Mouse (Mus musculus): ENCODE data around the gene Gm21497.
"Not testable (repeated sequence)": the region's sequence is repeated elsewhere in the genome, so short reads cannot be mapped to it uniquely, and the experiment has no call there.

Gene Gm21497

GRCm38 (mm10) chrY:61646446-61646845, at the start of gene Gm21497:
Gene Gm21497 (plus strand): TSS chrY:61646746.
- not testable (repeated sequence) for DNase-seq (ENCODE audit: extremely low spot score)
